Mouse (Mus musculus): ENCODE results near the gene Ckap2. TPM values are rescaled to one million over a fixed set of nuclear protein-coding genes. Genes with fewer than 3 reads are reported as not detected.
A peak's percentile ranks its signal among the peaks of the same experiment; 100 is the strongest.

The Ckap2 gene
- total and polyA plus RNA-seq, 3 experiments = 8.9 to 63.9 (median 45.4) TPM

DNA sequence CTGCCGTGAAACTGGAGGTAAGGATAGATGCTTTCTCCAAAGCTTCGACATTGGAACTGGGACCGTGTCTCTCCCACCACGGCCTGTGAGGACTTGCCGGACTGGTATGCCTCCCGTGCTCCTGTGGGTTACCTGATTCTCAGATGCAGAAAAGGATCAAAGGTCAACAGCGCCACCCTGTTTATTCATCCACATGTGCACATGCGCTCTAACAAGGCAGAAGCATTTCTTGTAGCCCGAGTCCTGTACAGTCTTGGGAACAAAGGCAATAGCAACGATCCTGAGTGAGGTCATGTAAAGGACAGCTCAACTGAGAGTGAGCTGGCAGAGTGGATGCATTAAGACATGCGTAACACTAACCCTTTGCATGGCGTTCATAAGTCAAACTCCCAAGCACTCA lies 53.6 kb downstream of the Ckap2 start:
- TF ChIP-seq TAL1 (conservative IDR thresholded peaks at IDR 0.05; ENCODE audit: low read depth, low read length) (no peak), GATA1 (IDR thresholded peaks at IDR 0.05; ENCODE audit: borderline replicate concordance, low read length) (no peak), CTCF (IDR thresholded peaks at IDR 0.05; ENCODE audit: low read depth, low read length) (no peak), GATA2 (IDR thresholded peaks at IDR 0.05; ENCODE audit: borderline replicate concordance, low read depth, low read length) (no peak), POLR2AphosphoS5 (IDR thresholded peaks at IDR 0.05; ENCODE audit: insufficient replicate concordance, low read depth, low read length) (no peak)
- H3K36me3 ChIP-seq (replicated peaks) = no peaks in the 10 kb centered on the region
- no peaks in the 10 kb centered on the region for H3K4me1 ChIP-seq (ENCODE audit: insufficient read depth, low read depth, low read length)
- no peaks in the 10 kb centered on the region for H3K9me3 ChIP-seq (replicated peaks)
- no peak overlapping the region for H3K4me3 ChIP-seq (ENCODE audit: low read depth, low read length)
- DNase-seq (ENCODE audit: low spot score) = no peak
- no peak for ATAC-seq (ENCODE audit: extremely low read depth, insufficient number of reproducible peaks, low FRiP score, poor library complexity, severe bottlenecking)
- H3K27me3 ChIP-seq (ENCODE audit: insufficient read depth, low read length) = no peaks in the 10 kb centered on the region

- Histone ChIP-seq H3K36me3 (replicated peaks) (no peaks in the 10 kb centered on the region), H3K4me1 (ENCODE audit: insufficient read depth, low read depth, low read length) (peaks cover 11% of the 10 kb centered on the region), H3K27me3 (ENCODE audit: insufficient read depth, low read length) (peaks cover 11% of the 10 kb centered on the region; the same call in 1 of the 2 replicates), H3K4me3 (ENCODE audit: low read depth, low read length) (peak within 1 kb of the TSS; percentile 64; the same call in 1 of the 2 replicates), H3K9me3 (replicated peaks) (no peaks in the 10 kb centered on the region)
- DNase-seq (ENCODE audit: low spot score) (no peak), ATAC-seq (ENCODE audit: extremely low read depth, insufficient number of reproducible peaks, low FRiP score, poor library complexity, severe bottlenecking) (no peak; the same call in 1 of the 2 replicates)
- TF ChIP-seq CTCF (IDR thresholded peaks at IDR 0.05; ENCODE audit: low read depth, low read length) (peak; percentile 13; the same call in 1 of the 2 replicates), GATA1 (IDR thresholded peaks at IDR 0.05; ENCODE audit: borderline replicate concordance, low read length) (no peak)
These were observed 61.1 kb downstream of the Ckap2 start, which contains the start of gene Nek5 for GRCm38 (mm10) chr8:22124220-22125152. Gene Nek5, minus strand, starts transcription at chr8:22125053.

Other genes starting within 250 kb of the Ckap2 start
- not detected in 2 replicates for gene Defb35, start 247.5 kb downstream of the Ckap2 start, total RNA-seq (2014; fragmentation: Nextera tagmentation)
- not detected in 2 replicates for gene Defb35, start 247.5 kb downstream of the Ckap2 start, total RNA-seq (2017)
- gene Defb35, start 247.5 kb downstream of the Ckap2 start, polyA plus RNA-seq (2012) = not detected in 2 replicates
- not detected in 2 replicates for gene Defb13, start 239.1 kb downstream of the Ckap2 start, total RNA-seq (2014; fragmentation: Nextera tagmentation)
- gene Defb13, start 239.1 kb downstream of the Ckap2 start, total RNA-seq (2017) = not detected in 2 replicates
- gene Defb13, start 239.1 kb downstream of the Ckap2 start, polyA plus RNA-seq (2012) = not detected in 2 replicates
- gene Fam90a1a, start 227.1 kb downstream of the Ckap2 start, total RNA-seq (2014; fragmentation: Nextera tagmentation) = not detected in 2 replicates
- gene Fam90a1a, start 227.1 kb downstream of the Ckap2 start, total RNA-seq (2017) = 0.17 TPM in 1 of 2 replicates, not detected in the other
- not detected in 2 replicates for gene Fam90a1a, start 227.1 kb downstream of the Ckap2 start, polyA plus RNA-seq (2012)
- not detected in 2 replicates for gene Ccdc70, start 216.0 kb downstream of the Ckap2 start, total RNA-seq (2014; fragmentation: Nextera tagmentation)
- gene Ccdc70, start 216.0 kb downstream of the Ckap2 start, total RNA-seq (2017) = not detected in 2 replicates
- gene Ccdc70, start 216.0 kb downstream of the Ckap2 start, polyA plus RNA-seq (2012) = not detected in 2 replicates
- 14.7 and 18.9 TPM in 2 replicates for gene Atp7b, start 125.5 kb downstream of the Ckap2 start, total RNA-seq (2014; fragmentation: Nextera tagmentation)
- 5.9 and 6.6 TPM in 2 replicates for gene Atp7b, start 125.5 kb downstream of the Ckap2 start, total RNA-seq (2017)
- gene Atp7b, start 125.5 kb downstream of the Ckap2 start, polyA plus RNA-seq (2012) = 5.2 and 6.1 TPM in 2 replicates
- 24.4 and 24.7 TPM in 2 replicates for gene Alg11, start 125.1 kb downstream of the Ckap2 start, total RNA-seq (2014; fragmentation: Nextera tagmentation)
- 30.0 and 32.5 TPM in 2 replicates for gene Alg11, start 125.1 kb downstream of the Ckap2 start, total RNA-seq (2017)
- gene Alg11, start 125.1 kb downstream of the Ckap2 start, polyA plus RNA-seq (2012) = 0.86 TPM in 2 replicates
- gene Nek5, start 60.8 kb downstream of the Ckap2 start, total RNA-seq (2014; fragmentation: Nextera tagmentation) = not detected in 2 replicates
- gene Nek5, start 60.8 kb downstream of the Ckap2 start, total RNA-seq (2017) = 0.16 TPM in 1 of 2 replicates, not detected in the other
- not detected in 2 replicates for gene Nek5, start 60.8 kb downstream of the Ckap2 start, polyA plus RNA-seq (2012)
- gene Nek3, start 19.4 kb downstream of the Ckap2 start, total RNA-seq (2014; fragmentation: Nextera tagmentation) = 4.4 and 14.9 TPM in 2 replicates
- 5.3 and 5.7 TPM in 2 replicates for gene Nek3, start 19.4 kb downstream of the Ckap2 start, total RNA-seq (2017)
- gene Nek3, start 19.4 kb downstream of the Ckap2 start, polyA plus RNA-seq (2012) = 1.1 and 1.4 TPM in 2 replicates
- gene Vps36, start 7.0 kb upstream of the Ckap2 start, total RNA-seq (2014; fragmentation: Nextera tagmentation) = 41.1 and 55.0 TPM in 2 replicates
- 43.2 and 43.3 TPM in 2 replicates for gene Vps36, start 7.0 kb upstream of the Ckap2 start, total RNA-seq (2017)
- gene Vps36, start 7.0 kb upstream of the Ckap2 start, polyA plus RNA-seq (2012) = 7.8 and 9.7 TPM in 2 replicates
- gene Thsd1, start 41.5 kb upstream of the Ckap2 start, total RNA-seq (2014; fragmentation: Nextera tagmentation) = 0.73 TPM in 1 of 2 replicates, not detected in the other
- gene Thsd1, start 41.5 kb upstream of the Ckap2 start, total RNA-seq (2017) = 0.06 and 0.22 TPM in 2 replicates
- gene Thsd1, start 41.5 kb upstream of the Ckap2 start, polyA plus RNA-seq (2012) = 0.01 TPM in 1 of 2 replicates, not detected in the other
- gene Tpte, start 97.6 kb upstream of the Ckap2 start, total RNA-seq (2014; fragmentation: Nextera tagmentation) = not detected in 2 replicates
- 0.05 and 0.06 TPM in 2 replicates for gene Tpte, start 97.6 kb upstream of the Ckap2 start, total RNA-seq (2017)
- not detected in 2 replicates for gene Tpte, start 97.6 kb upstream of the Ckap2 start, polyA plus RNA-seq (2012)
- gene Slc25a15, start 212.8 kb upstream of the Ckap2 start, total RNA-seq (2014; fragmentation: Nextera tagmentation) = 10.4 and 13.4 TPM in 2 replicates
- gene Slc25a15, start 212.8 kb upstream of the Ckap2 start, total RNA-seq (2017) = 15.5 and 18.2 TPM in 2 replicates
- 10.7 and 11.1 TPM in 2 replicates for gene Slc25a15, start 212.8 kb upstream of the Ckap2 start, polyA plus RNA-seq (2012)
- 13.2 and 15.7 TPM in 2 replicates for gene Mrps31, start 225.5 kb upstream of the Ckap2 start, total RNA-seq (2014; fragmentation: Nextera tagmentation)
- gene Mrps31, start 225.5 kb upstream of the Ckap2 start, total RNA-seq (2017) = 30.4 and 31.1 TPM in 2 replicates
- gene Mrps31, start 225.5 kb upstream of the Ckap2 start, polyA plus RNA-seq (2012) = 1.5 and 2.5 TPM in 2 replicates